Mouse (Mus musculus) lung, embryonic 15.5 days (tissue): ENCODE data around the gene Csta1. TPM values are rescaled to one million over a fixed set of nuclear protein-coding genes. Genes with fewer than 3 reads are reported as not detected.

Experiments
- polyA plus RNA-seq: library from polyadenylated mRNA; unstranded; fragments of >200 nt; fragmentation: Nextera tagmentation; extraction: Ambion mirVana; gene quantifications from 2 replicates; pipeline ENCODE4 v1.2.1, GENCODE M21; 2015

The Csta1 gene
- polyA plus RNA-seq, 1 experiment from 2014 or later: 0.12 TPM

Other genes starting within 250 kb of the Csta1 start
- gene Parp9, start 192.8 kb downstream of the Csta1 start, polyA plus RNA-seq: 7.9 and 8.2 TPM in 2 replicates
- gene Dtx3l, start 192.1 kb downstream of the Csta1 start, polyA plus RNA-seq: 5.0 and 5.8 TPM in 2 replicates
- gene Kpna1, start 152.5 kb downstream of the Csta1 start, polyA plus RNA-seq: 31.7 and 33.0 TPM in 2 replicates
- gene Wdr5b, start 90.1 kb downstream of the Csta1 start, polyA plus RNA-seq: 9.4 and 9.6 TPM in 2 replicates
- gene Fam162a, start 59.6 kb downstream of the Csta1 start, polyA plus RNA-seq: 318 and 348 TPM in 2 replicates
- gene Ccdc58, start 59.6 kb downstream of the Csta1 start, polyA plus RNA-seq: 75.3 and 78.1 TPM in 2 replicates
- 0.56 and 0.91 TPM in 2 replicates for gene Stfa2l1, start 25.6 kb upstream of the Csta1 start, polyA plus RNA-seq
- 1.0 and 2.4 TPM in 2 replicates for gene Gm5483, start 53.0 kb upstream of the Csta1 start, polyA plus RNA-seq
- not detected in 2 replicates for gene Gm5416, start 79.2 kb upstream of the Csta1 start, polyA plus RNA-seq
- gene 2010005H15Rik, start 90.2 kb upstream of the Csta1 start, polyA plus RNA-seq: 0.59 and 0.91 TPM in 2 replicates
- 3.7 and 4.6 TPM in 2 replicates for gene Stfa1, start 145.7 kb upstream of the Csta1 start, polyA plus RNA-seq
- gene BC117090, start 203.1 kb upstream of the Csta1 start, polyA plus RNA-seq: not detected in 2 replicates
- 2.6 and 3.1 TPM in 2 replicates for gene BC100530, start 236.5 kb upstream of the Csta1 start, polyA plus RNA-seq